Mouse (Mus musculus): ENCODE results near the gene Mcm8. TPM values are rescaled to one million over a fixed set of nuclear protein-coding genes. Genes with fewer than 3 reads are reported as not detected.

Mcm8 gene
- polyA plus RNA-seq, 1 experiment from 2014 or later: 32.4 TPM

GRCm38 (mm10) chr2:132861456-132861855 lies 45.5 kb downstream of the Mcm8 start:
- H3K36me3 ChIP-seq (ENCODE audit: control insufficient read depth, insufficient read depth, low read length): no peaks in the 10 kb centered on the region
- H3K27ac ChIP-seq (ENCODE audit: low read depth, low read length): no peak overlapping the region
- DNase-seq (ENCODE audit: low spot score) (no peak), ATAC-seq (replicated peaks; ENCODE audit: low FRiP score) (no peak)
- no peak overlapping the region for H3K9ac ChIP-seq (ENCODE audit: low read length)
- H3K4me3 ChIP-seq (ENCODE audit: low read depth, low read length): no peak overlapping the region
- H3K9me3 ChIP-seq (ENCODE audit: control insufficient read depth, low read length): no peaks in the 10 kb centered on the region
- H3K4me2 ChIP-seq (ENCODE audit: low read depth, low read length, severe bottlenecking): no peak overlapping the region
- 95% methylated on average over 2 of the region's 2 CpGs for WGBS
- H3K27me3 ChIP-seq (ENCODE audit: control insufficient read depth, insufficient read depth, low read length): no peaks in the 10 kb centered on the region
- no peaks in the 10 kb centered on the region for H3K4me1 ChIP-seq (replicated peaks; ENCODE audit: control insufficient read depth, insufficient read depth, low read length)

DNA sequence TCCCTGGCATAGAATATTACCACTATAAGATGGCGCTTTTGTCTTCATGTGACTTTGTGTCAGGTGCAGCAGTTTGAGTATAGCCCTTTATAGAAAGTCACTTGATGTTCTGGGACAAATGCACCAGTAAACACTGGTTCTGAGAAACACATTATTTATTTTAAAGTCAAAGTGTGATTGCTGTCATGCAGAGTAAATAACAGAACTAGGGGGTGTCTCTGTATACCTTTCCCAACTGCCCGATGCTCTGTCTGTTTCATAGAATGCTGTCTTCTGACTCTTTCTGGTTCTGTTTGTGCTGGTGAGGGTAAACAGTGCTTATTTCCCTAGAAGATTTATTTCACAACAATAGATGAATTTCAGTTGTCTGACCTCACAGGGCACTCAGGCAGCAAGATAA lies 47.4 kb downstream of the Mcm8 start:
- no peak overlapping the region for H3K27ac ChIP-seq (ENCODE audit: low read depth, low read length)
- H3K4me1 ChIP-seq (replicated peaks; ENCODE audit: control insufficient read depth, insufficient read depth, low read length): no peaks in the 10 kb centered on the region
- no peaks in the 10 kb centered on the region for H3K27me3 ChIP-seq (ENCODE audit: control insufficient read depth, insufficient read depth, low read length)
- no peaks in the 10 kb centered on the region for H3K9me3 ChIP-seq (ENCODE audit: control insufficient read depth, low read length)
- ATAC-seq (replicated peaks; ENCODE audit: low FRiP score) (no peak), DNase-seq (ENCODE audit: low spot score) (no peak)
- no peak overlapping the region for H3K4me3 ChIP-seq (ENCODE audit: low read depth, low read length)
- no peaks in the 10 kb centered on the region for H3K36me3 ChIP-seq (ENCODE audit: control insufficient read depth, insufficient read depth, low read length)
- no peak overlapping the region for H3K4me2 ChIP-seq (ENCODE audit: low read depth, low read length, severe bottlenecking)
- no peak overlapping the region for H3K9ac ChIP-seq (ENCODE audit: low read length)
- WGBS: 91% methylated on average over 2 of the region's 2 CpGs

DNA sequence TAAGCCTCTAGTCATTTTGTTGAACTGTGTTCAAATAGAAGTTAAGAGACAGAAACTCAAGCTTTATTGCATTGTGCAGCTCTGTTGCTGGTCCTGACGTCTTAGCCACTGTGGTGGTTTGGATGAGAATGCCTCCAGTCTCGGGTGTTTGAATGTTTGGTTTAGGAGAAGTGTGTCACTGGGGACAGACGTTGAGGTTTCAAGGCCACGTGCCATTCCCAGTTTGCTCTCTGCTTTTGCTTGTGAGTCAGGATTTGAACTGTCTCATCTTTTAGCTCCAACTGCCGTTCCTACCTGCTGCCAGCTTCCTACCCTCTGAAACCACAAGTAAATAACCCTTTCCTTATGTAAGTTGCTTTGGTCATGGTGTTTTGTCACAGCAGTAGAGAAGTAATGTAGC lies 51.6 kb downstream of the Mcm8 start:
- WGBS: 83% methylated on average over 5 of the region's 5 CpGs
- Histone ChIP-seq H3K27ac (ENCODE audit: low read depth, low read length) (no peak overlapping the region), H3K4me3 (ENCODE audit: low read depth, low read length) (no peak overlapping the region), H3K9me3 (ENCODE audit: control insufficient read depth, low read length) (no peaks in the 10 kb centered on the region), H3K4me1 (replicated peaks; ENCODE audit: control insufficient read depth, insufficient read depth, low read length) (no peaks in the 10 kb centered on the region), H3K4me2 (ENCODE audit: low read depth, low read length, severe bottlenecking) (no peak overlapping the region), H3K9ac (ENCODE audit: low read length) (no peak overlapping the region), H3K36me3 (ENCODE audit: control insufficient read depth, insufficient read depth, low read length) (no peaks in the 10 kb centered on the region), H3K27me3 (ENCODE audit: control insufficient read depth, insufficient read depth, low read length) (no peaks in the 10 kb centered on the region)
- ATAC-seq (replicated peaks; ENCODE audit: low FRiP score) (no peak), DNase-seq (ENCODE audit: low spot score) (no peak)

DNA sequence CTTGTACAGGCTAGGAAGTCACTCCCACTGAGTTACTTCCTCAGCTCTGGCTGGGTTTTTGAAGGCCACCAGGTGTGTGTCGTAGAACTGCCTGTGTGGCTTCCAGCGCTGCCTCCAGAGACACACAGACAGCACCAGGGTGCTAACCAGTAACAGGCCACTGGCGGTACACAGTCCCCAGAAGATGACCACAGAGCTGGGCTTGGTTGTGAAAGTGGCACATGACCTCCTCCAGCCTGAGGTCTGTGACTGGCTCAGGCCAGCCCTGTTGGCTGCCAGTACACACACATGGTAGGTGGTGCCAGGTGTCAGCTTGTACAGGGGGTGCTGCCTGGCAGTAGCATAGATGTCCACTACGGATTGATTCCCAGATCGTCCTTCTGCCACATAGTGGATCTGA lies 53.7 kb downstream of the Mcm8 start:
- H3K27ac ChIP-seq (ENCODE audit: low read depth, low read length): no peak overlapping the region
- H3K4me1 ChIP-seq (replicated peaks; ENCODE audit: control insufficient read depth, insufficient read depth, low read length): no peaks in the 10 kb centered on the region
- no peaks in the 10 kb centered on the region for H3K36me3 ChIP-seq (ENCODE audit: control insufficient read depth, insufficient read depth, low read length)
- no peak overlapping the region for H3K4me2 ChIP-seq (ENCODE audit: low read depth, low read length, severe bottlenecking)
- 86% methylated on average over 5 of the region's 5 CpGs for WGBS
- no peak overlapping the region for H3K9ac ChIP-seq (ENCODE audit: low read length)
- H3K27me3 ChIP-seq (ENCODE audit: control insufficient read depth, insufficient read depth, low read length): no peaks in the 10 kb centered on the region
- H3K9me3 ChIP-seq (ENCODE audit: control insufficient read depth, low read length): no peaks in the 10 kb centered on the region
- no peak for ATAC-seq (replicated peaks; ENCODE audit: low FRiP score)
- no peak for DNase-seq (ENCODE audit: low spot score)
- no peak overlapping the region for H3K4me3 ChIP-seq (ENCODE audit: low read depth, low read length)

- H3K4me2 ChIP-seq (ENCODE audit: low read depth, low read length, severe bottlenecking): no peak overlapping the region
- H3K4me3 ChIP-seq (ENCODE audit: low read depth, low read length): no peak overlapping the region
- no peak overlapping the region for H3K27ac ChIP-seq (ENCODE audit: low read depth, low read length)
- H3K9me3 ChIP-seq (ENCODE audit: control insufficient read depth, low read length): no peaks in the 10 kb centered on the region
- WGBS: 80% methylated on average over 4 of the region's 4 CpGs
- no peak overlapping the region for H3K9ac ChIP-seq (ENCODE audit: low read length)
- no peak for ATAC-seq (replicated peaks; ENCODE audit: low FRiP score)
- H3K27me3 ChIP-seq (ENCODE audit: control insufficient read depth, insufficient read depth, low read length): no peaks in the 10 kb centered on the region
- H3K4me1 ChIP-seq (replicated peaks; ENCODE audit: control insufficient read depth, insufficient read depth, low read length): no peaks in the 10 kb centered on the region
- H3K36me3 ChIP-seq (ENCODE audit: control insufficient read depth, insufficient read depth, low read length): no peaks in the 10 kb centered on the region
- no peak for DNase-seq (ENCODE audit: low spot score)
Observed at GRCm38 (mm10) chr2:132870286-132870685, 54.3 kb downstream of the Mcm8 start.

- DNase-seq (ENCODE audit: low spot score) (no peak), ATAC-seq (replicated peaks; ENCODE audit: low FRiP score) (no peak)
- 84% methylated on average over 3 of the region's 3 CpGs for WGBS
- Histone ChIP-seq H3K27ac (ENCODE audit: low read depth, low read length) (no peak overlapping the region), H3K4me3 (ENCODE audit: low read depth, low read length) (no peak overlapping the region), H3K9ac (ENCODE audit: low read length) (no peak overlapping the region), H3K9me3 (ENCODE audit: control insufficient read depth, low read length) (no peaks in the 10 kb centered on the region), H3K27me3 (ENCODE audit: control insufficient read depth, insufficient read depth, low read length) (no peaks in the 10 kb centered on the region), H3K36me3 (ENCODE audit: control insufficient read depth, insufficient read depth, low read length) (no peaks in the 10 kb centered on the region), H3K4me1 (replicated peaks; ENCODE audit: control insufficient read depth, insufficient read depth, low read length) (no peaks in the 10 kb centered on the region), H3K4me2 (ENCODE audit: low read depth, low read length, severe bottlenecking) (no peak overlapping the region)
Observed at GRCm38 (mm10) chr2:132871663-132872062, 55.7 kb downstream of the Mcm8 start.

GRCm38 (mm10) chr2:132873657-132874326 lies 57.9 kb downstream of the Mcm8 start:
- DNase-seq (ENCODE audit: low spot score) (no peak), ATAC-seq (replicated peaks; ENCODE audit: low FRiP score) (no peak)
- Histone ChIP-seq H3K36me3 (ENCODE audit: control insufficient read depth, insufficient read depth, low read length) (no peaks in the 10 kb centered on the region), H3K27ac (ENCODE audit: low read depth, low read length) (no peak overlapping the region), H3K9ac (ENCODE audit: low read length) (no peak overlapping the region), H3K4me3 (ENCODE audit: low read depth, low read length) (no peak overlapping the region), H3K4me2 (ENCODE audit: low read depth, low read length, severe bottlenecking) (no peak overlapping the region), H3K4me1 (replicated peaks; ENCODE audit: control insufficient read depth, insufficient read depth, low read length) (no peaks in the 10 kb centered on the region; the same call in 1 of the 2 replicates), H3K27me3 (ENCODE audit: control insufficient read depth, insufficient read depth, low read length) (peaks cover 9% of the 10 kb centered on the region), H3K9me3 (ENCODE audit: control insufficient read depth, low read length) (no peaks in the 10 kb centered on the region)
- 89% methylated on average over 10 of the region's 10 CpGs for WGBS

GRCm38 (mm10) chr2:132876991-132877390 lies 61.0 kb downstream of the Mcm8 start:
- H3K36me3 ChIP-seq (ENCODE audit: control insufficient read depth, insufficient read depth, low read length): no peaks in the 10 kb centered on the region
- ATAC-seq (replicated peaks; ENCODE audit: low FRiP score) (no peak), DNase-seq (ENCODE audit: low spot score) (no peak)
- no peak overlapping the region for H3K9ac ChIP-seq (ENCODE audit: low read length)
- peaks cover 23% of the 10 kb centered on the region for H3K27me3 ChIP-seq (ENCODE audit: control insufficient read depth, insufficient read depth, low read length)
- H3K9me3 ChIP-seq (ENCODE audit: control insufficient read depth, low read length): no peaks in the 10 kb centered on the region
- H3K27ac ChIP-seq (ENCODE audit: low read depth, low read length): no peak overlapping the region
- H3K4me1 ChIP-seq (replicated peaks; ENCODE audit: control insufficient read depth, insufficient read depth, low read length): peaks cover 2% of the 10 kb centered on the region; the same call in 1 of the 2 replicates
- no peak overlapping the region for H3K4me3 ChIP-seq (ENCODE audit: low read depth, low read length)
- 57% methylated on average over 1 of the region's 1 CpGs for WGBS
- no peak overlapping the region for H3K4me2 ChIP-seq (ENCODE audit: low read depth, low read length, severe bottlenecking)

Measured in forebrain, embryonic 11.5 days (tissue).